Mouse (Mus musculus) hindbrain, embryonic 14.5 days (tissue): Measurements from ENCODE around the gene Dpp3. TPM values are rescaled to one million over a fixed set of nuclear protein-coding genes. Genes with fewer than 3 reads are reported as not detected.
"Not testable (repeated sequence)": the region's sequence is repeated elsewhere in the genome, so short reads cannot be mapped to it uniquely, and the experiment has no call there.

ENCODE experiments used
- ATAC-seq: fragments of 200-750 bp; cut with Nextera tagmentation; 2 replicates; pipeline ENCODE4 v1.8.0; 2017; ENCODE audit warnings: moderate number of reproducible peaks, mild to moderate bottlenecking, moderate TSS enrichment, moderate library complexity; ENCODE audit not compliant: low FRiP score
- DNase-seq: peaks from one replicate; pipeline ENCODE4 v3.0.0-alpha.2; 2015; ENCODE audit warnings: low spot score
- H3K27ac ChIP-seq: fragments of 300-500 bp; sonication (generic); 2 replicates; pipeline ENCODE4 v1.5.1; 2014; ENCODE audit warnings: mild to moderate bottlenecking, moderate library complexity
- H3K27me3 ChIP-seq: fragments of 300-500 bp; sonication (generic); 2 replicates; pipeline ENCODE4 v1.6.1; 2014; ENCODE audit warnings: mild to moderate bottlenecking, low read length, mixed read lengths; ENCODE audit not compliant: control insufficient read depth, insufficient read depth
- H3K36me3 ChIP-seq: fragments of 300-500 bp; sonication (generic); replicated peaks from 2 replicates; pipeline ENCODE4 v1.6.1; 2014; ENCODE audit not compliant: control insufficient read depth, insufficient read depth
- H3K4me1 ChIP-seq: fragments of 300-500 bp; sonication (generic); replicated peaks from 2 replicates; pipeline ENCODE4 v1.6.1; 2014; ENCODE audit warnings: antibody characterized with exemption, low read length, mixed read lengths; ENCODE audit not compliant: control insufficient read depth, insufficient read depth
- H3K4me2 ChIP-seq: fragments of 300-500 bp; sonication (generic); replicated peaks from 2 replicates; pipeline ENCODE4 v1.6.1; 2014; ENCODE audit warnings: mild to moderate bottlenecking, moderate library complexity
- H3K4me3 ChIP-seq: fragments of 300-500 bp; sonication (generic); replicated peaks from 2 replicates; pipeline ENCODE4 v1.5.1; 2014; ENCODE audit warnings: mild to moderate bottlenecking, low read length
- H3K9ac ChIP-seq: fragments of 300-500 bp; sonication (generic); 2 replicates; pipeline ENCODE4 v1.6.1; 2014
- H3K9me3 ChIP-seq: fragments of 300-500 bp; sonication (generic); 2 replicates; pipeline ENCODE4 v1.6.1; 2016; ENCODE audit warnings: low read length; ENCODE audit not compliant: control insufficient read depth
- WGBS: fragments of 180-500 bp; shearing (Covaris S2); extraction: QIAGEN DNeasy Blood & Tissue Kit; methylation state at CpG from one replicate; pipeline ENCODE4 v1.1.7; 2014; 5-methylcytosine and 5-hydroxymethylcytosine counted together
- polyA plus RNA-seq: library from polyadenylated mRNA; unstranded; fragments of >200 nt; fragmentation: Nextera tagmentation; extraction: Ambion mirVana; gene quantifications from 2 replicates; pipeline ENCODE4 v1.2.1, GENCODE M21; 2014

Dpp3 gene
- 90.7 and 95.7 TPM in 2 replicates for polyA plus RNA-seq

DNA sequence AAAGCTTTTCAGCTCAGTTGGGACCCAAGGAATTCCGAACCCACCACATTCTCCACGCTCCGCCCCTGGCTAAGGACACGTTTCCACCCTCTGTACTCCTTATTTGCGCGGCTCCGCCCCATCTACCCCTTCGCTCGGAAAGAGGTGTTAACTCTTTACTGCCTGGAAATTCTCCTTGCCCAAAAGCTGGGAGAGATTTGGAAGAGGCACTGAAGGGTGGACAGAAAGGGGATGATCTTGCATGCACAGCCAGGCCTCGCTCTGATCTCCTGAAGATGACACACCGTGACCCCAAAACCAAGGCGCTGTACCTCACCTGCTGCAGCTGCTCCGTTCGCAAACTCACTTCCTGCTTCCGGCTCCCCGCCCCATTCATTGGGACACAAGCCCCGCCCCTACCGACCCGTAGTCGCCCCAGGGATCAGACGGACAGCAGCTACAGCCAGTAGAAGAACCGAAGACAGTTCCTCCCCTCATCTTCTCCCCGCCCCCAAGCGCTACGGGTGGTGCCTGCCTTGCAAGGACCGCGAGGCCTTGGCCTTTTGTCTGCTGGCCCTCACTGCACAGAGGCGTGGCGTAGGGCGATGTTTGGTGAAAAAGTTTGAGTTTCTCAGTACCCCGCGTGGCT is at the start of gene Dpp3:
Gene Dpp3, minus strand, starts transcription at position 384 of the 628 bp plus-strand sequence.
- Histone ChIP-seq H3K9ac (peak within 1 kb of the TSS; percentile 74), H3K4me1 (peaks cover 21% of the 10 kb centered on the region), H3K4me3 (peak within 1 kb of the TSS; percentile 49), H3K27ac (peak within 1 kb of the TSS; percentile 81), H3K27me3 (no peaks in the 10 kb centered on the region), H3K36me3 (peaks cover 50% of the 10 kb centered on the region), H3K4me2 (peak within 1 kb of the TSS; percentile 79), H3K9me3 (no peaks in the 10 kb centered on the region)
- ATAC-seq: peak; percentile 97
- peak; percentile 95 for DNase-seq
- WGBS: under 1% methylated on average over 32 of the region's 32 CpGs

DNA sequence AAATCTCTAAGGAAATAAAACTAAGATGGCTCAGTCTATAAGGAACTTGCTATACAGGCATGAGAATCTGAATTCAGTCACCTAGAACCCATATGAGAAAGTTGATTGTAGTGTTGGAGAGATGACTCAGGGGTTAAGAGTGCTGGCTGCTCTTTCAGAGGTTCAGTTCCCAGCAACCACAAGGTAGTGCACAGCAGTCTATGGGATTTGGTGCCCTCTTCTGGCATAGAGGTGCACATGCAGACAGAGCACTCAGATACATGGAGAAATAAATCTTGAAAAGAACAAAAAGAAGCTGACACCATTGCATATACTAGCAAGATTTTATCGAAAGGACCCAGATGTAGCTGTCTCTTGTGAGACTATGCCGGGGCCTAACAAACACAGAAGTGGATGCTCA is 40.1 kb upstream of the Dpp3 start:
- no peak overlapping the region for H3K9ac ChIP-seq

DNA sequence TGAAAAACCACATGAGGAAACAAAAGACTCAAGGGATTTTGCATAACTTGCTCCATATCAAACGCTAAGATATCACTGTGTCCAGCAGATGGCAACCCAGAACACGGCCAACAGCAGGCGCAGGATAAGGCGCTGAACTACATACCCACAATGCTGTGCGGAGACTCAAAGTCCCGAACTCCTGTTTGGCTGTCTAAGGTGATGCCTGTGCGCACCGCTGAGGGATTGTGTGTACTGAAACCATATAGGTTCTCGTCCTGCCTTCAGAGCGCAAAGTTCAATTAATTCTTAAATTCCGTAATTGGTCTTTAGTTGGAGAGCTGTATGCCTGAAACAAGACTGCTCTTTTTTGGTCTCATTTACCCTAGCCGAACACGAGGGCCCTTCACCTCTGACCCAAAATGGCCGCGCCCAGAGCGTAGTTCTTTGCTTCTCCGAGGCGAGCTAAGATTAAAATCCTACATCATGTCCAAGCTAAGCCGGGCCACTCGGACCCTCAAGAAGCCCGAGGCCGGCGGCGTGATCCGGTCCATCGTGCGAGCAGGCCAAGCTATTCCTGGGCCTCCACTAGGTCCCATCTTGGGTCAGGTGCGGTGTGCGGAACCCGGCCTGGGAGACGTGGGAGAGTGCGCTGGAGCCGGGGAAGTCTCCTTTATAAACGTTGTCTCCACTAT is 34.0 kb upstream of the Dpp3 start, which contains the start of gene Mrpl11:
Gene Mrpl11, plus strand, starts transcription at position 220 of the 674 bp plus-strand sequence.
- peaks cover 26% of the 10 kb centered on the region for H3K36me3 ChIP-seq
- peak within 1 kb of the TSS; percentile 87 for H3K9ac ChIP-seq
- H3K4me3 ChIP-seq: peak within 1 kb of the TSS; percentile 90
- 0% methylated on average over 34 of the region's 34 CpGs for WGBS
- H3K27ac ChIP-seq: peak within 1 kb of the TSS; percentile 88
- peak; percentile 96 for DNase-seq
- no peaks in the 10 kb centered on the region for H3K27me3 ChIP-seq
- ATAC-seq: peak; percentile 95
- H3K9me3 ChIP-seq: no peaks in the 10 kb centered on the region
- H3K4me1 ChIP-seq: peaks cover 9% of the 10 kb centered on the region
- H3K4me2 ChIP-seq: peak within 1 kb of the TSS; percentile 77

More for the DNA sequence above, 40.1 kb upstream of the Dpp3 start:
- no peak overlapping the region for H3K4me2 ChIP-seq
- no peak overlapping the region for H3K27ac ChIP-seq
- no peak for DNase-seq
- no peak for ATAC-seq
- peaks cover 26% of the 10 kb centered on the region for H3K36me3 ChIP-seq
- WGBS: 78% methylated on average over 2 of the region's 2 CpGs
- H3K4me3 ChIP-seq: no peak overlapping the region
- H3K9me3 ChIP-seq: no peaks in the 10 kb centered on the region
- peaks cover 1% of the 10 kb centered on the region; the same call in 1 of the 2 replicates for H3K4me1 ChIP-seq
- H3K27me3 ChIP-seq: no peaks in the 10 kb centered on the region

DNA sequence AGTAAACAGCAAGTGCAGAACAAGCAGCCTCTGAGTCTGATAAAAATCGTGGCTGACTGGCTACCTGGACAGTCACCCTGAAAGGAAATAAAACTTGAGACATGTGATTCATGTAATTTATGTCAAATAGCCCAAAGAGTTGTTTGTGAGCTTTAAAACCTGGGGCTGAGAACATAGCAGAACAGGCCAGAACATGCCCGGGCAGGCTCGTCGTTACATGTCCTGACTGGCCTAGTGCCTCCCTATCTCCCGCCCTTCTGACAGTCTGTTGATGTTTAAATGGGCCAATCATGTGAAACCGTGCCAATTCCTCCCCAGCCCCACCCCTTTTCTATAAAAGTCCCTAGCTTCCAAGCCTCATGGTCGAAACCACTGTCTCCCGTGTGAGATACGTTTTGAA is 20.6 kb upstream of the Dpp3 start:
- H3K27me3 ChIP-seq, H3K9me3 ChIP-seq, DNase-seq, H3K9ac ChIP-seq, H3K27ac ChIP-seq, H3K4me1 ChIP-seq, H3K36me3 ChIP-seq, ATAC-seq, H3K4me2 ChIP-seq, H3K4me3 ChIP-seq: not testable (repeated sequence)
- 86% methylated on average over 9 of the region's 9 CpGs for WGBS

DNA sequence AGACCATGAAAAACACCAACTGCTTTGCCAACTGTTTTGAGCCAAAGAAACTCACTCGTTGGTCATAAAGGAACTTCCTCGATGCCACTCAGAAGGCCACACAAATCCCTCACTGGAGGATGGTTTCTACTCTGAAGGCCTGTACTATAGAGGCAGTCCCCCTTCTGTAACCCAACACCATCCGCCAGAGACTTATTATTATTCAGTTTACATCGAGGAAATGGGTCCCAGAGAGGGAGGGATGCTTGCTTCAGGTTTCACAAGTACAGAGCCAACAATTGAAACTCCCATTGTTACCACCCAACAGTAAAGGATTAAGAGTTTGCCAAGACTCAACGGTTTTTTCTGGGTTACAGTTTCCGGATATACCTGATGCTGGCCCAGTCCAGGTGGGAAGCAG is 17.5 kb upstream of the Dpp3 start:
- no peaks in the 10 kb centered on the region for H3K36me3 ChIP-seq
- H3K9ac ChIP-seq: no peak overlapping the region
- H3K4me3 ChIP-seq: no peak overlapping the region
- no peak overlapping the region for H3K27ac ChIP-seq
- WGBS: 38% methylated on average over 6 of the region's 6 CpGs
- H3K27me3 ChIP-seq: no peaks in the 10 kb centered on the region
- no peak overlapping the region for H3K4me2 ChIP-seq
- H3K4me1 ChIP-seq: peaks cover 8% of the 10 kb centered on the region
- no peak for ATAC-seq
- H3K9me3 ChIP-seq: no peaks in the 10 kb centered on the region
- no peak for DNase-seq

DNA sequence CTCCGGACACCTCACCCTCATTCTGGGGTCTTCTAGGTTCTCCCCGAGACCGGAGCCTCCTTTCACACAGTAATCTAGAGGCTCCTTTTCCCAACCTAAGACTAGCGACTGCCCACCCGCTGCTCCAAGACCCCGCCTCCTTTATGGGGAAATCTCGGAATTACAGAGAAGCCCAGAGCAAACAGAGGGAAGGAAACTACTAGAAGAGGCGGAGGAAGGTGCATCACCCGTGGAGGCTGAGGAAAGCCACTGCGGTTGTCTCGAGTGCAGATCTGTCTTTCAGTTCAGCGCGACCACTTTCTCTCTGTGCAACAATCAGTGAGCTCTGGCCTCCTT is 15.1 kb upstream of the Dpp3 start:
- WGBS: 9% methylated on average over 13 of the region's 13 CpGs
- ATAC-seq (peak; percentile 68; the same call in 1 of the 2 replicates), DNase-seq (no peak)
- Histone ChIP-seq H3K36me3 (no peaks in the 10 kb centered on the region), H3K4me3 (peak overlapping the region; percentile 73), H3K9ac (peak overlapping the region; percentile 70), H3K4me2 (peak overlapping the region; percentile 63), H3K9me3 (no peaks in the 10 kb centered on the region), H3K27ac (peak overlapping the region; percentile 76; the same call in 1 of the 2 replicates), H3K4me1 (peaks cover 8% of the 10 kb centered on the region), H3K27me3 (no peaks in the 10 kb centered on the region)

GRCm38 (mm10) chr19:4942551-4943252 is 14.6 kb upstream of the Dpp3 start, which contains the start of gene Peli3:
TSS of gene Peli3 (minus strand) at chr19:4943127.
- H3K9ac ChIP-seq: peak within 1 kb of the TSS; percentile 70
- ATAC-seq (peak; percentile 96), DNase-seq (peak; percentile 82)
- H3K36me3 ChIP-seq: peaks cover 3% of the 10 kb centered on the region; the same call in 1 of the 2 replicates
- H3K4me2 ChIP-seq: peak within 1 kb of the TSS; percentile 63
- H3K27ac ChIP-seq: peak within 1 kb of the TSS; percentile 76
- peak within 1 kb of the TSS; percentile 73 for H3K4me3 ChIP-seq
- under 1% methylated on average over 48 of the region's 55 CpGs for WGBS
- no peaks in the 10 kb centered on the region for H3K9me3 ChIP-seq
- H3K4me1 ChIP-seq: peaks cover 8% of the 10 kb centered on the region
- H3K27me3 ChIP-seq: no peaks in the 10 kb centered on the region

DNA sequence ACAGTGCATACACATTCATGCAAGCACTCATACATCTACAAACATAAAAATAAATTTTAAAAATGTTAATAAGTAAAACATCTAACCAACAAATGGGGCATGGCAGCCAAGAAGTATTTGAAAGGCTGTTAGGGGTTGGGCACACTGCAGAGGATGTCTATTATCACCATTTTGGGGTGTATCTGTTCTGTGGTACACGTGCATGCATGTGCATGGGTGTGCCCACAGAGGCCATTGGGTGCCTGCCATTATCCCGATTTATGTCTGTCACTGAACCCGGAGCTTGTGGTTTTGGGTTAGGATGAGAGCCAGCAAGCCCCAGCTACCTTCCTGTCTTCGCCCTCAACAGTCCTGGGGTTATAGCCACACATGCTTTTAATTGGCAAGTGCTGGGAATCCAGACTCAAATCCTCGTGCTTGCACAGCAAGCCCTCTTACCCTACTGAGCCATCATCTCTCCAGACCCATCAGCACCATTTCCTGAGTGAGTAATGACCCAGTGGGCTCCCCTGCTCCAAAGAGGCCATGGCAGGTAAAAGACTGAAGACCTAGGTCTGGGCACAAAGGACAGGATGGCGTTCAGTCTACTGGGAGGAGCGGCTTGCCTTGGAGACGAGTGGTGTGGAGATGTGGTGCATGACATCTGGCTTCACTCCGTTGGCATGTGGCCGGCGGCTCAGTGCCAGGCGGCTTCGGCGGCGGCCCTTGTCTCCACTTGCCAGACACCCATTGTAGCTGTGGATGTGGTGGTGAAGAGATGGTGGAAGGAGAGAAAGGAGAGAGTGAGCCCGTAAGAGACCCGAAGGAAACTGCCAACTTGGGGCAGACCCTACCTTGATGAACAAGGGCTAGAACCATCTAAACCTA is 9.6 kb upstream of the Dpp3 start:
- DNase-seq (no peak), ATAC-seq (no peak)
- no peak overlapping the region for H3K27ac ChIP-seq
- no peak overlapping the region for H3K4me2 ChIP-seq
- no peak overlapping the region for H3K4me3 ChIP-seq
- no peaks in the 10 kb centered on the region for H3K9me3 ChIP-seq
- peaks cover 43% of the 10 kb centered on the region for H3K36me3 ChIP-seq
- peaks cover 8% of the 10 kb centered on the region for H3K4me1 ChIP-seq
- no peaks in the 10 kb centered on the region for H3K27me3 ChIP-seq
- 85% methylated on average over 17 of the region's 17 CpGs for WGBS
- H3K9ac ChIP-seq: no peak overlapping the region
